Mouse (Mus musculus) retina, postnatal 7 days (tissue): ENCODE measurements around the gene Stim1.
"Not testable (repeated sequence)": the region's sequence is repeated elsewhere in the genome, so short reads cannot be mapped to it uniquely, and the experiment has no call there.

Experiments used
- DNase-seq: peaks from one replicate; pipeline ENCODE4 v3.0.0-alpha.2; 2012; ENCODE audit warnings: low read depth, low spot score

The Stim1 gene

GRCm38 (mm10) chr7:102249531-102249895 is 18.1 kb upstream of the Stim1 start:
- no peak for DNase-seq

GRCm38 (mm10) chr7:102249896-102250630 is 17.5 kb upstream of the Stim1 start:
- DNase-seq: peak; percentile 27

GRCm38 (mm10) chr7:102250631-102251214 is 16.9 kb upstream of the Stim1 start:
- peak; percentile 42 for DNase-seq

- no peak for DNase-seq
Observed at GRCm38 (mm10) chr7:102253631-102254030, 14.0 kb upstream of the Stim1 start.

- DNase-seq: no peak
Observed at GRCm38 (mm10) chr7:102255954-102256353, 11.7 kb upstream of the Stim1 start, which contains the start of gene Rhog. Rhog (minus strand) TSS chr7:102256054.

- DNase-seq: no peak
Observed at GRCm38 (mm10) chr7:102256636-102257035, 11.0 kb upstream of the Stim1 start.

- peak; percentile 78 for DNase-seq
Observed at GRCm38 (mm10) chr7:102258189-102258588, 9.4 kb upstream of the Stim1 start.

GRCm38 (mm10) chr7:102258753-102259152 is 8.9 kb upstream of the Stim1 start:
- no peak for DNase-seq

- DNase-seq: no peak
Observed at GRCm38 (mm10) chr7:102259716-102260479, 7.7 kb upstream of the Stim1 start.

- no peak for DNase-seq
Observed at GRCm38 (mm10) chr7:102260518-102260917, 7.1 kb upstream of the Stim1 start.

- DNase-seq: no peak
Observed at GRCm38 (mm10) chr7:102263020-102263419, 4.6 kb upstream of the Stim1 start.

GRCm38 (mm10) chr7:102266021-102266400 is 1.6 kb upstream of the Stim1 start:
- not testable (repeated sequence) for DNase-seq

- no peak for DNase-seq
Observed at GRCm38 (mm10) chr7:102266401-102267042, 1.1 kb upstream of the Stim1 start.

- peak; percentile 80 for DNase-seq
Observed at GRCm38 (mm10) chr7:102267113-102267579, 460 bp upstream of the Stim1 start.

GRCm38 (mm10) chr7:102268395-102268748 is 766 bp downstream of the Stim1 start:
- no peak for DNase-seq

GRCm38 (mm10) chr7:102272422-102272948 is 4.9 kb downstream of the Stim1 start:
- no peak for DNase-seq

GRCm38 (mm10) chr7:102281403-102281802 is 13.8 kb downstream of the Stim1 start:
- no peak for DNase-seq

- no peak for DNase-seq
Observed at GRCm38 (mm10) chr7:102282261-102282660, 14.7 kb downstream of the Stim1 start.

- no peak for DNase-seq
Observed at GRCm38 (mm10) chr7:102289466-102289865, 21.9 kb downstream of the Stim1 start.

GRCm38 (mm10) chr7:102292228-102292627 is 24.6 kb downstream of the Stim1 start:
- DNase-seq: no peak

- no peak for DNase-seq
Observed at GRCm38 (mm10) chr7:102293234-102293633, 25.6 kb downstream of the Stim1 start.

- DNase-seq: no peak
Observed at GRCm38 (mm10) chr7:102300761-102301160, 33.2 kb downstream of the Stim1 start.
